Mouse (Mus musculus) T-helper 1 cell (primary cell): ENCODE data around the gene Tomm20l.
"Not testable (repeated sequence)": the region's sequence is repeated elsewhere in the genome, so short reads cannot be mapped to it uniquely, and the experiment has no call there.

ENCODE experiments used
- in situ Hi-C: fragments of 300-600 bp; cut with MboI, MseI; formaldehyde crosslinking; loops from one replicate; pipeline ENCODE4 v1.15.1; 2025; ENCODE audit warnings: high pct_unique_total_duplicates

Tomm20l gene

GRCm38 (mm10) chr12:71111331-71111730 is at the start of gene Tomm20l:
TSS of gene Tomm20l (plus strand) at chr12:71111428.
- in situ Hi-C loops, result no loop called here

- in situ Hi-C loops, result no loop called here
Measured at GRCm38 (mm10) chr12:71069846-71070245, 41.4 kb upstream of the Tomm20l start.

- in situ Hi-C loops, result no loop called here
Measured at GRCm38 (mm10) chr12:71072048-71072447, 39.2 kb upstream of the Tomm20l start.

- in situ Hi-C loops, result no loop called here
Measured at GRCm38 (mm10) chr12:71073113-71073730, 38.0 kb upstream of the Tomm20l start.

GRCm38 (mm10) chr12:71086331-71086730 is 24.9 kb upstream of the Tomm20l start:
- in situ Hi-C loops, result no loop called here

- in situ Hi-C loops, result not testable (repeated sequence)
Measured at GRCm38 (mm10) chr12:71104275-71104674, 7.0 kb upstream of the Tomm20l start.

- in situ Hi-C loops, result no loop called here
Measured at GRCm38 (mm10) chr12:71107216-71107771, 3.9 kb upstream of the Tomm20l start.

- in situ Hi-C loops, result no loop called here
Measured at GRCm38 (mm10) chr12:71113074-71113473, 1.8 kb downstream of the Tomm20l start.

GRCm38 (mm10) chr12:71113675-71114288 is 2.6 kb downstream of the Tomm20l start:
- in situ Hi-C loops, result no loop called here

- in situ Hi-C loops, result no loop called here
Measured at GRCm38 (mm10) chr12:71116411-71116810, 5.2 kb downstream of the Tomm20l start.

- in situ Hi-C loops, result no loop called here
Measured at GRCm38 (mm10) chr12:71122731-71123130, 11.5 kb downstream of the Tomm20l start.

GRCm38 (mm10) chr12:71123286-71123685 is 12.1 kb downstream of the Tomm20l start:
- in situ Hi-C loops, result no loop called here

- in situ Hi-C loops, result loop anchor here (10.0 to 25.0 kb wide), 2 partner anchors 673 to 1409 kb away; partner anchors contain the start of gene Tmx1
Measured at GRCm38 (mm10) chr12:71135581-71135980, 24.4 kb downstream of the Tomm20l start.

GRCm38 (mm10) chr12:71136130-71136973 is 25.1 kb downstream of the Tomm20l start, which contains the start of the genes Timm9 and 2700049A03Rik:
TSS of gene Timm9 (minus strand) at chr12:71136684.
TSS of gene 2700049A03Rik (plus strand) at chr12:71136848.
- in situ Hi-C loops, result loop anchor here (10.0 to 25.0 kb wide), 2 partner anchors 674 to 1408 kb away; partner anchors contain the start of gene Tmx1

GRCm38 (mm10) chr12:71136974-71137491 is 25.8 kb downstream of the Tomm20l start:
- in situ Hi-C loops, result loop anchor here (10.0 to 25.0 kb wide), 2 partner anchors 675 to 1408 kb away; partner anchors contain the start of gene Tmx1

- in situ Hi-C loops, result loop anchor here (10.0 to 25.0 kb wide), 2 partner anchors 675 to 1407 kb away; partner anchors contain the start of gene Tmx1
Measured at GRCm38 (mm10) chr12:71137686-71138085, 26.5 kb downstream of the Tomm20l start.

GRCm38 (mm10) chr12:71139258-71139828 is 28.1 kb downstream of the Tomm20l start:
- in situ Hi-C loops, result loop anchor here (10.0 to 25.0 kb wide), 2 partner anchors 677 to 1405 kb away; partner anchors contain the start of gene Tmx1

GRCm38 (mm10) chr12:71141189-71141588 is 30.0 kb downstream of the Tomm20l start:
- in situ Hi-C loops, result loop anchor here (25.0 kb wide), 1 partner anchor 679 kb away; the partner anchor contains the start of gene Tmx1

GRCm38 (mm10) chr12:71147641-71148040 is 36.4 kb downstream of the Tomm20l start:
- in situ Hi-C loops, result loop anchor here (25.0 kb wide), 1 partner anchor 685 kb away; the partner anchor contains the start of gene Tmx1

- in situ Hi-C loops, result loop anchor here (25.0 kb wide), 1 partner anchor 686 kb away; the partner anchor contains the start of gene Tmx1
Measured at GRCm38 (mm10) chr12:71148801-71149200, 37.6 kb downstream of the Tomm20l start.
